Mouse (Mus musculus) embryonic fibroblast, embryonic 13.5 days (primary cell): ENCODE results near the gene Cdh3.

Experiments
- CTCF ChIP-seq: IDR thresholded peaks from 2 replicates; pipeline ENCODE4 v1.5.1; 2011; ENCODE audit warnings: mild to moderate bottlenecking, control low read depth, low read length, moderate library complexity, borderline replicate concordance; ENCODE audit not compliant: insufficient read depth
- POLR2A ChIP-seq: IDR thresholded peaks from 2 replicates; pipeline ENCODE4 v1.6.1; 2011; ENCODE audit warnings: low read depth, mild to moderate bottlenecking, control low read depth, low read length, moderate library complexity

- TF ChIP-seq POLR2A = peak; percentile 14; the same call in 1 of the 2 replicates
- TF ChIP-seq CTCF = no peak
These were observed 392 bp downstream of the Cdh3 start for GRCm38 (mm10) chr8:106511065-106511501.
